Mouse (Mus musculus): ENCODE data around the gene Adam15. TPM values are rescaled to one million over a fixed set of nuclear protein-coding genes. Genes with fewer than 3 reads are reported as not detected.

The Adam15 gene
- polyA plus RNA-seq, 1 experiment from 2014 or later = 76.0 TPM

DNA sequence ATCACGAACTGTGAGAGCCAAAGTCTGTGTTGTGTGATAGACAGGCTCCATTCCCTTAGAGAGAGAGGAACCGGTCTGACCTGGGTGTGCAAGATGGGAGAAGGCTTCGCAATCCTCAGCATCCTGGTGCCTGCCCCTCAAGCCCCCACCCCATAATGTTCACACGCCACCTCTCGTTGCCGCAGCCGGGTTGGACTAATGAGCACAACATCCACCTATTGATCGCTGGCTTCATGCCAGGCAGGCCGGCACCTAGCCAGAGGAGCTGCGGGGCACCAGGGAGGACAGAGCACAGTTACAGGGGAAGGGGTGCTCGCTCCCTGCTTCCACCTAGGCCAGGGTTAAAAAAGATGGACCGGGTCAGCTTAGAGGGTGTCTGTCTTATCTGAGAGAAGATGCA is 17.3 kb downstream of the Adam15 start:
- Histone ChIP-seq H3K4me1 (replicated peaks; ENCODE audit: control insufficient read depth, insufficient read depth, low read length) (peaks cover 21% of the 10 kb centered on the region), H3K27ac (ENCODE audit: low read length) (no peak overlapping the region), H3K4me3 (ENCODE audit: low read length) (no peak overlapping the region), H3K9me3 (ENCODE audit: control insufficient read depth, low read length) (no peaks in the 10 kb centered on the region), H3K4me2 (ENCODE audit: low read depth, low read length) (no peak overlapping the region), H3K36me3 (ENCODE audit: control insufficient read depth, insufficient read depth, low read length) (peaks cover 9% of the 10 kb centered on the region), H3K9ac (ENCODE audit: low read length) (no peak overlapping the region), H3K27me3 (ENCODE audit: control insufficient read depth, insufficient read depth, low read depth, low read length) (no peaks in the 10 kb centered on the region)
- ATAC-seq (ENCODE audit: low read depth) = no peak
- 34% methylated on average over 12 of the region's 12 CpGs for WGBS

GRCm38 (mm10) chr3:89332013-89332412 is 17.8 kb downstream of the Adam15 start:
- no peaks in the 10 kb centered on the region for H3K27me3 ChIP-seq (ENCODE audit: control insufficient read depth, insufficient read depth, low read depth, low read length)
- 42% methylated on average over 10 of the region's 10 CpGs for WGBS
- H3K27ac ChIP-seq (ENCODE audit: low read length) = no peak overlapping the region
- H3K9ac ChIP-seq (ENCODE audit: low read length) = no peak overlapping the region
- no peak for ATAC-seq (ENCODE audit: low read depth)
- H3K4me3 ChIP-seq (ENCODE audit: low read length) = no peak overlapping the region
- peaks cover 21% of the 10 kb centered on the region for H3K4me1 ChIP-seq (replicated peaks; ENCODE audit: control insufficient read depth, insufficient read depth, low read length)
- H3K36me3 ChIP-seq (ENCODE audit: control insufficient read depth, insufficient read depth, low read length) = peaks cover 9% of the 10 kb centered on the region
- no peaks in the 10 kb centered on the region for H3K9me3 ChIP-seq (ENCODE audit: control insufficient read depth, low read length)
- no peak overlapping the region for H3K4me2 ChIP-seq (ENCODE audit: low read depth, low read length)

- Histone ChIP-seq H3K27me3 (ENCODE audit: control insufficient read depth, insufficient read depth, low read depth, low read length) (no peaks in the 10 kb centered on the region), H3K4me3 (ENCODE audit: low read length) (no peak overlapping the region), H3K9ac (ENCODE audit: low read length) (no peak overlapping the region), H3K4me2 (ENCODE audit: low read depth, low read length) (no peak overlapping the region), H3K9me3 (ENCODE audit: control insufficient read depth, low read length) (no peaks in the 10 kb centered on the region), H3K36me3 (ENCODE audit: control insufficient read depth, insufficient read depth, low read length) (peaks cover 9% of the 10 kb centered on the region), H3K27ac (ENCODE audit: low read length) (no peak overlapping the region), H3K4me1 (replicated peaks; ENCODE audit: control insufficient read depth, insufficient read depth, low read length) (peaks cover 18% of the 10 kb centered on the region)
- ATAC-seq (ENCODE audit: low read depth) = no peak
- 67% methylated on average over 13 of the region's 13 CpGs for WGBS
Observed at GRCm38 (mm10) chr3:89331561-89331960, 18.2 kb downstream of the Adam15 start.

- Histone ChIP-seq H3K27ac (ENCODE audit: low read length) (no peak overlapping the region), H3K36me3 (ENCODE audit: control insufficient read depth, insufficient read depth, low read length) (peaks cover 9% of the 10 kb centered on the region), H3K9ac (ENCODE audit: low read length) (no peak overlapping the region), H3K4me2 (ENCODE audit: low read depth, low read length) (no peak overlapping the region), H3K4me3 (ENCODE audit: low read length) (no peak overlapping the region), H3K9me3 (ENCODE audit: control insufficient read depth, low read length) (no peaks in the 10 kb centered on the region), H3K27me3 (ENCODE audit: control insufficient read depth, insufficient read depth, low read depth, low read length) (no peaks in the 10 kb centered on the region), H3K4me1 (replicated peaks; ENCODE audit: control insufficient read depth, insufficient read depth, low read length) (peaks cover 11% of the 10 kb centered on the region)
- 26% methylated on average over 10 of the region's 10 CpGs for WGBS
- no peak for ATAC-seq (ENCODE audit: low read depth)
Observed at GRCm38 (mm10) chr3:89330948-89331347, 18.8 kb downstream of the Adam15 start.

GRCm38 (mm10) chr3:89330346-89330745 is 19.4 kb downstream of the Adam15 start:
- H3K27ac ChIP-seq (ENCODE audit: low read length) = no peak overlapping the region
- ATAC-seq (ENCODE audit: low read depth) = no peak
- H3K9ac ChIP-seq (ENCODE audit: low read length) = no peak overlapping the region
- no peaks in the 10 kb centered on the region for H3K27me3 ChIP-seq (ENCODE audit: control insufficient read depth, insufficient read depth, low read depth, low read length)
- H3K4me2 ChIP-seq (ENCODE audit: low read depth, low read length) = no peak overlapping the region
- WGBS = 47% methylated on average over 3 of the region's 3 CpGs
- H3K9me3 ChIP-seq (ENCODE audit: control insufficient read depth, low read length) = no peaks in the 10 kb centered on the region
- H3K4me1 ChIP-seq (replicated peaks; ENCODE audit: control insufficient read depth, insufficient read depth, low read length) = peaks cover 10% of the 10 kb centered on the region
- H3K36me3 ChIP-seq (ENCODE audit: control insufficient read depth, insufficient read depth, low read length) = peaks cover 9% of the 10 kb centered on the region
- no peak overlapping the region for H3K4me3 ChIP-seq (ENCODE audit: low read length)

GRCm38 (mm10) chr3:89328623-89329022 is 21.2 kb downstream of the Adam15 start:
- WGBS = 22% methylated on average over 4 of the region's 4 CpGs
- no peaks in the 10 kb centered on the region for H3K27me3 ChIP-seq (ENCODE audit: control insufficient read depth, insufficient read depth, low read depth, low read length)
- H3K27ac ChIP-seq (ENCODE audit: low read length) = no peak overlapping the region
- H3K36me3 ChIP-seq (ENCODE audit: control insufficient read depth, insufficient read depth, low read length) = peaks cover 5% of the 10 kb centered on the region
- H3K9ac ChIP-seq (ENCODE audit: low read length) = no peak overlapping the region
- H3K4me3 ChIP-seq (ENCODE audit: low read length) = no peak overlapping the region
- ATAC-seq (ENCODE audit: low read depth) = peak; percentile 25; the same call in 1 of the 2 replicates
- H3K9me3 ChIP-seq (ENCODE audit: control insufficient read depth, low read length) = no peaks in the 10 kb centered on the region
- H3K4me2 ChIP-seq (ENCODE audit: low read depth, low read length) = no peak overlapping the region
- H3K4me1 ChIP-seq (replicated peaks; ENCODE audit: control insufficient read depth, insufficient read depth, low read length) = peaks cover 10% of the 10 kb centered on the region

DNA sequence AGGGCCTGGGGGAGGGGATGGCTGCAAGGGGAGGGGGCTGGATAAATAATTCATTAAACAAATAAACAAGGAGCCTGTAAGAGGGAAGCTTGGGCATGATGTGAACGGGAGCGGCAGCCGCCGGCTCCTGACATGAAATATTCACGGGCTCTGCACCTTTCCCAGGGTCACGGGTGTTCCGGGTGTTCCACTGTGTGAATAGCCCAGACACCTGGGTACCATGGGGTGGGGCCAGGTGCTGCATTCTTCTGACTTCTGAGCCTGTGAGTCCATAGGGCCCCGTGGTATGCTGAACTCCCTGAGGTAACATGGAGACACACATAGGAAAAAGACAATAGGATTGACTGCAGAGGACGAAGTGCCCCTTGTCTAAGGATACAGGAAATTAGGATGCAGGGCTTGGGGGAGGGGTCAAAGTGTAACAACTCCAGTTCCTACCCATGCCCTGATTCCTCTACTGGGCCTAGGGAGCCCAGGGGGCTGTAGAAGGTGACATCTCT is 22.4 kb downstream of the Adam15 start:
- no peaks in the 10 kb centered on the region for H3K27me3 ChIP-seq (ENCODE audit: control insufficient read depth, insufficient read depth, low read depth, low read length)
- 38% methylated on average over 9 of the region's 9 CpGs for WGBS

DNA sequence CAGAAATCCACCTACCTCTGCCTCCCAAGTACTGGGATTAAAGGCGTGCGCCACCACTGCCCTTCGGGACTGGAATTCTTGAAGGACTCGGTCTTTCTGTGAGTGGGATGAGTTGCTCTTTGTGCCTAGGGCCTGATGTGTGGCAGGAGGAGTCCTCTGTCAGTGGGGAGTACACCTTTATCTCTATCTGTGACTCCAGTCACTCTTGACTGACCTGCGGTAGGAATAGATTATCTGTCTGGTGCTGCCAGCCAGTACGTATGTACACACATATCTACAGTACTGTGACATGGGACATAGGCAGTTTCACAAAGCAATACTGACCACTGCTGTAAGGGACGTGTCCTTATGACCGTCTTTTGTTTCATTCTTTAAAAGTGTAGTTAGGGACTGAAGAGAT is 23.9 kb downstream of the Adam15 start:
- Histone ChIP-seq H3K36me3 (ENCODE audit: control insufficient read depth, insufficient read depth, low read length) (no peaks in the 10 kb centered on the region), H3K9me3 (ENCODE audit: control insufficient read depth, low read length) (no peaks in the 10 kb centered on the region), H3K9ac (ENCODE audit: low read length) (no peak overlapping the region), H3K27me3 (ENCODE audit: control insufficient read depth, insufficient read depth, low read depth, low read length) (peaks cover 9% of the 10 kb centered on the region), H3K4me1 (replicated peaks; ENCODE audit: control insufficient read depth, insufficient read depth, low read length) (peaks cover 22% of the 10 kb centered on the region), H3K4me2 (ENCODE audit: low read depth, low read length) (no peak overlapping the region), H3K27ac (ENCODE audit: low read length) (no peak overlapping the region), H3K4me3 (ENCODE audit: low read length) (no peak overlapping the region)
- WGBS = 94% methylated on average over 8 of the region's 8 CpGs
- no peak for ATAC-seq (ENCODE audit: low read depth)

More for the DNA sequence above, 22.4 kb downstream of the Adam15 start:
- Histone ChIP-seq H3K4me2 (ENCODE audit: low read depth, low read length) (no peak overlapping the region), H3K4me3 (ENCODE audit: low read length) (no peak overlapping the region), H3K36me3 (ENCODE audit: control insufficient read depth, insufficient read depth, low read length) (no peaks in the 10 kb centered on the region), H3K4me1 (replicated peaks; ENCODE audit: control insufficient read depth, insufficient read depth, low read length) (peaks cover 7% of the 10 kb centered on the region), H3K9ac (ENCODE audit: low read length) (no peak overlapping the region), H3K27ac (ENCODE audit: low read length) (no peak overlapping the region), H3K9me3 (ENCODE audit: control insufficient read depth, low read length) (no peaks in the 10 kb centered on the region)
- no peak for ATAC-seq (ENCODE audit: low read depth)

GRCm38 (mm10) chr3:89322514-89323165 is 27.2 kb downstream of the Adam15 start, which contains the start of gene Efna3:
Efna3 (minus strand) TSS chr3:89322965.
- ATAC-seq (ENCODE audit: low read depth) = peak; percentile 56
- under 1% methylated on average over 49 of the region's 53 CpGs for WGBS
- Histone ChIP-seq H3K36me3 (ENCODE audit: control insufficient read depth, insufficient read depth, low read length) (no peaks in the 10 kb centered on the region), H3K4me2 (ENCODE audit: low read depth, low read length) (peak within 1 kb of the TSS; percentile 92), H3K27ac (ENCODE audit: low read length) (no peak within 1 kb of the TSS), H3K9ac (ENCODE audit: low read length) (peak within 1 kb of the TSS; percentile 60), H3K4me3 (ENCODE audit: low read length) (peak within 1 kb of the TSS; percentile 56), H3K4me1 (replicated peaks; ENCODE audit: control insufficient read depth, insufficient read depth, low read length) (peaks cover 37% of the 10 kb centered on the region), H3K9me3 (ENCODE audit: control insufficient read depth, low read length) (no peaks in the 10 kb centered on the region), H3K27me3 (ENCODE audit: control insufficient read depth, insufficient read depth, low read depth, low read length) (peaks cover 39% of the 10 kb centered on the region)

Data from lung, embryonic 16.5 days (tissue).